Mouse (Mus musculus) midbrain, embryonic 16.5 days (tissue): ENCODE results near the gene Cacna1d. TPM values are rescaled to one million over a fixed set of nuclear protein-coding genes. Genes with fewer than 3 reads are reported as not detected.

Experiments
- ATAC-seq: fragments of 200-750 bp; cut with Nextera tagmentation; 2 replicates; pipeline ENCODE4 v1.8.0; 2017; ENCODE audit warnings: moderate TSS enrichment
- H3K27ac ChIP-seq: fragments of 300-500 bp; sonication (generic); 2 replicates; pipeline ENCODE4 v1.5.1; 2014; ENCODE audit warnings: mild to moderate bottlenecking, low read length, mixed read lengths
- H3K27me3 ChIP-seq: fragments of 300-500 bp; sonication (generic); 2 replicates; pipeline ENCODE4 v1.6.1; 2014; ENCODE audit warnings: low read depth, low read length, mixed read lengths; ENCODE audit not compliant: control insufficient read depth, insufficient read depth
- H3K36me3 ChIP-seq: fragments of 300-500 bp; sonication (generic); 2 replicates; pipeline ENCODE4 v1.6.1; 2014; ENCODE audit warnings: mild to moderate bottlenecking, low read length, moderate library complexity, mixed read lengths; ENCODE audit not compliant: control insufficient read depth, insufficient read depth
- H3K4me1 ChIP-seq: fragments of 300-500 bp; sonication (generic); 2 replicates; pipeline ENCODE4 v1.6.1; 2014; ENCODE audit warnings: mild to moderate bottlenecking, low read length, mixed read lengths; ENCODE audit not compliant: control insufficient read depth, insufficient read depth
- H3K4me2 ChIP-seq: fragments of 300-500 bp; sonication (generic); 2 replicates; pipeline ENCODE4 v1.6.1; 2014; ENCODE audit warnings: mild to moderate bottlenecking, low read length, mixed read lengths
- H3K4me3 ChIP-seq: fragments of 300-500 bp; sonication (generic); 2 replicates; pipeline ENCODE4 v1.5.1; 2014; ENCODE audit warnings: low read depth, mild to moderate bottlenecking, low read length, moderate library complexity, mixed read lengths
- H3K9ac ChIP-seq: fragments of 300-500 bp; sonication (generic); 2 replicates; pipeline ENCODE4 v1.6.1; 2014; ENCODE audit warnings: low read depth, low read length, mixed read lengths
- H3K9me3 ChIP-seq: fragments of 300-500 bp; sonication (generic); replicated peaks from 2 replicates; pipeline ENCODE4 v1.6.1; 2014; ENCODE audit warnings: mild to moderate bottlenecking, low read length, mixed read lengths; ENCODE audit not compliant: control insufficient read depth, poor library complexity, severe bottlenecking
- WGBS: fragments of 180-500 bp; shearing (Covaris S2); extraction: QIAGEN DNeasy Blood & Tissue Kit; methylation state at CpG from one replicate; pipeline ENCODE4 v1.1.7; 2014; 5-methylcytosine and 5-hydroxymethylcytosine counted together
- polyA plus RNA-seq: library from polyadenylated mRNA; unstranded; fragments of >200 nt; fragmentation: Nextera tagmentation; extraction: Ambion mirVana; gene quantifications from 2 replicates; pipeline ENCODE4 v1.2.1, GENCODE M21; 2015

The Cacna1d gene
- polyA plus RNA-seq, 1 experiment from 2014 or later = 10.5 TPM

- Histone ChIP-seq H3K4me2 (no peak overlapping the region), H3K4me3 (no peak overlapping the region), H3K27me3 (no peaks in the 10 kb centered on the region), H3K9me3 (no peaks in the 10 kb centered on the region), H3K9ac (no peak overlapping the region), H3K36me3 (no peaks in the 10 kb centered on the region), H3K4me1 (no peaks in the 10 kb centered on the region), H3K27ac (no peak overlapping the region)
- ATAC-seq = no peak
- WGBS = 89% methylated on average over 4 of the region's 4 CpGs
These were observed 243.6 kb downstream of the Cacna1d start for GRCm38 (mm10) chr14:30247606-30248005.

GRCm38 (mm10) chr14:30244776-30245175 is 246.5 kb downstream of the Cacna1d start:
- Histone ChIP-seq H3K27ac (no peak overlapping the region), H3K4me2 (no peak overlapping the region), H3K9ac (no peak overlapping the region), H3K9me3 (no peaks in the 10 kb centered on the region), H3K4me3 (no peak overlapping the region), H3K4me1 (no peaks in the 10 kb centered on the region), H3K27me3 (no peaks in the 10 kb centered on the region), H3K36me3 (no peaks in the 10 kb centered on the region)
- WGBS = 87% methylated on average over 5 of the region's 5 CpGs
- no peak for ATAC-seq

- Histone ChIP-seq H3K4me2 (no peak overlapping the region), H3K27ac (no peak overlapping the region), H3K9ac (no peak overlapping the region), H3K27me3 (no peaks in the 10 kb centered on the region), H3K36me3 (no peaks in the 10 kb centered on the region), H3K4me3 (no peak overlapping the region), H3K9me3 (no peaks in the 10 kb centered on the region), H3K4me1 (no peaks in the 10 kb centered on the region)
- 83% methylated on average over 3 of the region's 3 CpGs for WGBS
- no peak for ATAC-seq
These were observed 248.4 kb downstream of the Cacna1d start for GRCm38 (mm10) chr14:30242818-30243205.

- ATAC-seq = no peak
- H3K36me3 ChIP-seq = no peaks in the 10 kb centered on the region
- WGBS = 93% methylated on average over 13 of the region's 13 CpGs
- no peak overlapping the region for H3K4me2 ChIP-seq
- no peak overlapping the region for H3K9ac ChIP-seq
- H3K4me3 ChIP-seq = no peak overlapping the region
- H3K9me3 ChIP-seq = no peaks in the 10 kb centered on the region
- no peaks in the 10 kb centered on the region for H3K4me1 ChIP-seq
- H3K27ac ChIP-seq = no peak overlapping the region
- no peaks in the 10 kb centered on the region for H3K27me3 ChIP-seq
These were observed 249.0 kb downstream of the Cacna1d start for GRCm38 (mm10) chr14:30242166-30242817.

- Histone ChIP-seq H3K36me3 (no peaks in the 10 kb centered on the region), H3K4me2 (no peak overlapping the region), H3K9me3 (no peaks in the 10 kb centered on the region), H3K4me1 (no peaks in the 10 kb centered on the region), H3K9ac (no peak overlapping the region), H3K27me3 (no peaks in the 10 kb centered on the region), H3K4me3 (no peak overlapping the region), H3K27ac (no peak overlapping the region)
- 69% methylated on average over 7 of the region's 7 CpGs for WGBS
- ATAC-seq = no peak
These were observed 250.2 kb downstream of the Cacna1d start for GRCm38 (mm10) chr14:30240916-30241515.

- no peaks in the 10 kb centered on the region for H3K9me3 ChIP-seq
- no peak overlapping the region for H3K4me3 ChIP-seq
- no peaks in the 10 kb centered on the region for H3K27me3 ChIP-seq
- H3K27ac ChIP-seq = no peak overlapping the region
- H3K4me2 ChIP-seq = no peak overlapping the region
- no peaks in the 10 kb centered on the region for H3K36me3 ChIP-seq
- H3K4me1 ChIP-seq = no peaks in the 10 kb centered on the region
- ATAC-seq = no peak
- 80% methylated on average over 5 of the region's 5 CpGs for WGBS
- no peak overlapping the region for H3K9ac ChIP-seq
These were observed 252.4 kb downstream of the Cacna1d start for GRCm38 (mm10) chr14:30238807-30239206.

- H3K4me1 ChIP-seq = no peaks in the 10 kb centered on the region
- no peaks in the 10 kb centered on the region for H3K36me3 ChIP-seq
- no peaks in the 10 kb centered on the region for H3K27me3 ChIP-seq
- no peaks in the 10 kb centered on the region for H3K9me3 ChIP-seq
- H3K4me3 ChIP-seq = no peak overlapping the region
- 89% methylated on average over 5 of the region's 5 CpGs for WGBS
- H3K9ac ChIP-seq = no peak overlapping the region
- no peak for ATAC-seq
- no peak overlapping the region for H3K4me2 ChIP-seq
- no peak overlapping the region for H3K27ac ChIP-seq
These were observed 266.1 kb downstream of the Cacna1d start for GRCm38 (mm10) chr14:30225161-30225560.

- 86% methylated on average over 6 of the region's 6 CpGs for WGBS
- H3K9ac ChIP-seq = no peak overlapping the region
- ATAC-seq = no peak
- H3K4me1 ChIP-seq = no peaks in the 10 kb centered on the region
- no peaks in the 10 kb centered on the region for H3K36me3 ChIP-seq
- no peak overlapping the region for H3K4me3 ChIP-seq
- H3K27me3 ChIP-seq = no peaks in the 10 kb centered on the region
- H3K27ac ChIP-seq = no peak overlapping the region
- no peak overlapping the region for H3K4me2 ChIP-seq
- H3K9me3 ChIP-seq = no peaks in the 10 kb centered on the region
These were observed 269.2 kb downstream of the Cacna1d start for GRCm38 (mm10) chr14:30222101-30222500.

- ATAC-seq = no peak
- no peaks in the 10 kb centered on the region for H3K36me3 ChIP-seq
- no peaks in the 10 kb centered on the region for H3K9me3 ChIP-seq
- no peaks in the 10 kb centered on the region for H3K4me1 ChIP-seq
- no peak overlapping the region for H3K27ac ChIP-seq
- H3K27me3 ChIP-seq = no peaks in the 10 kb centered on the region
- no peak overlapping the region for H3K9ac ChIP-seq
- H3K4me3 ChIP-seq = no peak overlapping the region
- H3K4me2 ChIP-seq = no peak overlapping the region
- WGBS = 83% methylated on average over 4 of the region's 4 CpGs
These were observed 271.4 kb downstream of the Cacna1d start for GRCm38 (mm10) chr14:30219851-30220250.
